Mouse (Mus musculus): ENCODE data around the gene Ap2a1.
"Not testable (repeated sequence)": the region's sequence is repeated elsewhere in the genome, so short reads cannot be mapped to it uniquely, and the experiment has no call there.

Gene Ap2a1

GRCm38 (mm10) chr7:44896499-44896898, 32.8 kb downstream of the Ap2a1 start:
- in situ Hi-C loops (cut with MboI, MseI), result loop anchor here (10.0 kb wide), 1 partner anchor 342 kb away; the partner anchor contains the start of gene Nr1h2

- in situ Hi-C loops (cut with MboI, MseI), result loop anchor here (10.0 kb wide), 1 partner anchor 341 kb away; the partner anchor contains the start of gene Nr1h2
Measured at GRCm38 (mm10) chr7:44895593-44896434, 33.5 kb downstream of the Ap2a1 start, which contains the start of gene Fuz. TSS of gene Fuz (plus strand) at chr7:44896079.

GRCm38 (mm10) chr7:44895206-44895592, 34.1 kb downstream of the Ap2a1 start:
- in situ Hi-C loops (cut with MboI, MseI), result loop anchor here (10.0 kb wide), 1 partner anchor 340 kb away; the partner anchor contains the start of gene Nr1h2

- in situ Hi-C loops (cut with MboI, MseI), result loop anchor here (10.0 kb wide), 1 partner anchor 339 kb away; the partner anchor contains the start of gene Nr1h2
Measured at GRCm38 (mm10) chr7:44894175-44894574, 35.1 kb downstream of the Ap2a1 start.

GRCm38 (mm10) chr7:44893197-44893596, 36.1 kb downstream of the Ap2a1 start:
- in situ Hi-C loops (cut with MboI, MseI), result loop anchor here (10.0 kb wide), 1 partner anchor 338 kb away; the partner anchor contains the start of gene Nr1h2

- in situ Hi-C loops (cut with MboI, MseI), result loop anchor here (10.0 kb wide), 1 partner anchor 338 kb away; the partner anchor contains the start of gene Nr1h2
Measured at GRCm38 (mm10) chr7:44892276-44892921, 36.9 kb downstream of the Ap2a1 start, which contains the start of gene Med25. TSS of gene Med25 (minus strand) at chr7:44892712.

- in situ Hi-C loops (cut with MboI, MseI), result loop anchor here (10.0 kb wide), 1 partner anchor 337 kb away; the partner anchor contains the start of gene Nr1h2
Measured at GRCm38 (mm10) chr7:44891611-44892010, 37.7 kb downstream of the Ap2a1 start.

GRCm38 (mm10) chr7:44890737-44891136, 38.6 kb downstream of the Ap2a1 start:
- in situ Hi-C loops (cut with MboI, MseI), result loop anchor here (10.0 kb wide), 1 partner anchor 336 kb away; the partner anchor contains the start of gene Nr1h2

GRCm38 (mm10) chr7:44890180-44890579, 39.1 kb downstream of the Ap2a1 start:
- in situ Hi-C loops (cut with MboI, MseI), result loop anchor here (10.0 kb wide), 1 partner anchor 335 kb away; the partner anchor contains the start of gene Nr1h2

- in situ Hi-C loops (cut with MboI, MseI), result no loop called here
Measured at GRCm38 (mm10) chr7:44888256-44889105, 40.8 kb downstream of the Ap2a1 start.

- in situ Hi-C loops (cut with MboI, MseI), result no loop called here
Measured at GRCm38 (mm10) chr7:44886964-44887363, 42.3 kb downstream of the Ap2a1 start.

- in situ Hi-C loops (cut with MboI, MseI), result no loop called here
Measured at GRCm38 (mm10) chr7:44884637-44885036, 44.7 kb downstream of the Ap2a1 start.

GRCm38 (mm10) chr7:44883036-44883435, 46.3 kb downstream of the Ap2a1 start:
- in situ Hi-C loops (cut with MboI, MseI), result no loop called here

- in situ Hi-C loops (cut with MboI, MseI), result no loop called here
Measured at GRCm38 (mm10) chr7:44877833-44878232, 51.5 kb downstream of the Ap2a1 start.

GRCm38 (mm10) chr7:44871774-44872173, 57.5 kb downstream of the Ap2a1 start:
- in situ Hi-C loops (cut with MboI, MseI), result not testable (repeated sequence)

GRCm38 (mm10) chr7:44871181-44871580, 58.1 kb downstream of the Ap2a1 start:
- in situ Hi-C loops (cut with MboI, MseI), result no loop called here

- in situ Hi-C loops (cut with MboI, MseI), result no loop called here
Measured at GRCm38 (mm10) chr7:44870614-44871013, 58.7 kb downstream of the Ap2a1 start.

GRCm38 (mm10) chr7:44869697-44870528, 59.4 kb downstream of the Ap2a1 start, which contains the start of gene Ptov1:
TSS of gene Ptov1 (minus strand) at chr7:44869788.
- in situ Hi-C loops (cut with MboI, MseI), result no loop called here

GRCm38 (mm10) chr7:44868919-44869696, 60.2 kb downstream of the Ap2a1 start:
- in situ Hi-C loops (cut with MboI, MseI), result no loop called here

Data from T-helper 2 cell (primary cell).